Mouse (Mus musculus) olfactory bulb, adult 2 months (tissue): ENCODE data around the gene Zfp46. TPM values are rescaled to one million over a fixed set of nuclear protein-coding genes. Genes with fewer than 3 reads are reported as not detected.

ENCODE experiments used
- H3K27ac ChIP-seq: fragments of 200-500 bp; 2 replicates; pipeline ENCODE4 v1.5.1; 2012; ENCODE audit warnings: low read depth, low read length; ENCODE audit not compliant: insufficient read depth
- H3K4me1 ChIP-seq: fragments of 200-500 bp; 2 replicates; pipeline ENCODE4 v1.6.1; 2012; ENCODE audit warnings: low read length; ENCODE audit not compliant: control insufficient read depth, insufficient read depth
- H3K4me3 ChIP-seq: fragments of 200-500 bp; 2 replicates; pipeline ENCODE4 v1.5.1; 2012; ENCODE audit warnings: mild to moderate bottlenecking, low read depth, low read length, moderate library complexity; ENCODE audit not compliant: insufficient read depth
- CTCF ChIP-seq: fragments of 200-500 bp; IDR thresholded peaks from 2 replicates; pipeline ENCODE4 v1.5.1; 2012; ENCODE audit warnings: low read depth, mild to moderate bottlenecking, low read length, moderate library complexity; ENCODE audit not compliant: insufficient read depth
- POLR2A ChIP-seq: fragments of 200-500 bp; IDR thresholded peaks from 2 replicates; pipeline ENCODE4 v1.6.1; 2012; ENCODE audit warnings: mild to moderate bottlenecking, low read depth, low read length, moderate library complexity; ENCODE audit not compliant: insufficient read depth
- WGBS: fragments of 180-500 bp; shearing (Covaris S2); methylation state at CpG from one replicate; pipeline ENCODE4 v1.1.7; 2018; 5-methylcytosine and 5-hydroxymethylcytosine counted together
- polyA plus RNA-seq: library from polyadenylated mRNA; stranded (reverse); fragments of >200 nt; gene quantifications from 2 replicates; pipeline ENCODE4 v1.2.4, GENCODE M21; 2012; ENCODE audit warnings: low replicate concordance; ENCODE audit not compliant: missing spikeins, insufficient read depth, insufficient read length

The Zfp46 gene
- polyA plus RNA-seq, 1 experiment, result not detected

- Histone ChIP-seq H3K27ac (no peak overlapping the region), H3K4me3 (no peak overlapping the region), H3K4me1 (no peaks in the 10 kb centered on the region; the same call in 1 of the 2 replicates)
- 83% methylated on average over 4 of the region's 4 CpGs for WGBS
- no peak for TF ChIP-seq CTCF
- no peak for TF ChIP-seq POLR2A
Observed at GRCm38 (mm10) chr4:136317667-136318066, 33.2 kb downstream of the Zfp46 start.

GRCm38 (mm10) chr4:136320016-136320415 is 35.5 kb downstream of the Zfp46 start:
- 81% methylated on average over 4 of the region's 4 CpGs for WGBS
- H3K4me3 ChIP-seq, result no peak overlapping the region
- TF ChIP-seq CTCF (no peak), POLR2A (no peak)
- H3K27ac ChIP-seq, result no peak overlapping the region
- no peaks in the 10 kb centered on the region for H3K4me1 ChIP-seq

GRCm38 (mm10) chr4:136324226-136324625 is 39.7 kb downstream of the Zfp46 start:
- 47% methylated on average over 2 of the region's 2 CpGs for WGBS
- Histone ChIP-seq H3K4me3 (no peak overlapping the region), H3K4me1 (no peaks in the 10 kb centered on the region), H3K27ac (no peak overlapping the region)
- TF ChIP-seq POLR2A (no peak), CTCF (no peak)

GRCm38 (mm10) chr4:136327238-136327637 is 42.8 kb downstream of the Zfp46 start:
- no peaks in the 10 kb centered on the region for H3K4me1 ChIP-seq
- TF ChIP-seq CTCF (no peak), POLR2A (no peak)
- WGBS, result 87% methylated on average over 5 of the region's 5 CpGs
- no peak overlapping the region for H3K4me3 ChIP-seq
- no peak overlapping the region for H3K27ac ChIP-seq

- H3K4me3 ChIP-seq, result no peak overlapping the region
- H3K27ac ChIP-seq, result no peak overlapping the region
- TF ChIP-seq CTCF, result no peak
- no peak for TF ChIP-seq POLR2A
- no peaks in the 10 kb centered on the region for H3K4me1 ChIP-seq
Observed at GRCm38 (mm10) chr4:136328115-136328514, 43.6 kb downstream of the Zfp46 start.

- no peak for TF ChIP-seq CTCF
- no peak for TF ChIP-seq POLR2A
- 97% methylated on average over 3 of the region's 3 CpGs for WGBS
- Histone ChIP-seq H3K4me1 (no peaks in the 10 kb centered on the region), H3K4me3 (no peak overlapping the region), H3K27ac (no peak overlapping the region)
Observed at GRCm38 (mm10) chr4:136331709-136332108, 47.2 kb downstream of the Zfp46 start.

- Histone ChIP-seq H3K4me1 (no peaks in the 10 kb centered on the region), H3K4me3 (no peak overlapping the region), H3K27ac (no peak overlapping the region)
- no peak for TF ChIP-seq CTCF
- no peak for TF ChIP-seq POLR2A
- WGBS, result 89% methylated on average over 3 of the region's 3 CpGs
Observed at GRCm38 (mm10) chr4:136333191-136333590, 48.7 kb downstream of the Zfp46 start.

- H3K4me1 ChIP-seq, result no peaks in the 10 kb centered on the region
- TF ChIP-seq CTCF, result no peak
- no peak for TF ChIP-seq POLR2A
- 65% methylated on average over 2 of the region's 2 CpGs for WGBS
Observed at GRCm38 (mm10) chr4:136335065-136335464, 50.6 kb downstream of the Zfp46 start.

GRCm38 (mm10) chr4:136337129-136337528 is 52.6 kb downstream of the Zfp46 start:
- Histone ChIP-seq H3K4me1 (no peaks in the 10 kb centered on the region), H3K4me3 (no peak overlapping the region), H3K27ac (no peak overlapping the region)
- no peak for TF ChIP-seq CTCF
- TF ChIP-seq POLR2A, result no peak
- WGBS, result 76% methylated on average over 4 of the region's 4 CpGs

More at GRCm38 (mm10) chr4:136335065-136335464, 50.6 kb downstream of the Zfp46 start:
- H3K4me3 ChIP-seq, result no peak overlapping the region
- no peak overlapping the region for H3K27ac ChIP-seq

Other genes with a start within 250 kb of the Zfp46 start
- gene Rpl11, start 231.3 kb upstream of the Zfp46 start, polyA plus RNA-seq, result not detected in 2 replicates
- gene Id3, start 141.2 kb upstream of the Zfp46 start, polyA plus RNA-seq, result not detected in 2 replicates
- 129 TPM in 1 of 2 replicates, not detected in the other for gene E2f2, start 112.3 kb upstream of the Zfp46 start, polyA plus RNA-seq
- not detected in 2 replicates for gene Asap3, start 78.3 kb upstream of the Zfp46 start, polyA plus RNA-seq
- not detected in 2 replicates for gene Tcea3, start 37.0 kb upstream of the Zfp46 start, polyA plus RNA-seq
- gene Hnrnpr, start 26.3 kb downstream of the Zfp46 start, polyA plus RNA-seq, result not detected in 2 replicates
- not detected in 2 replicates for gene Htr1d, start 138.8 kb downstream of the Zfp46 start, polyA plus RNA-seq
- gene 6030445D17Rik, start 177.6 kb downstream of the Zfp46 start, polyA plus RNA-seq, result not detected in 2 replicates
- gene Luzp1, start 185.1 kb downstream of the Zfp46 start, polyA plus RNA-seq, result not detected in 2 replicates